Mouse (Mus musculus) heart, embryonic 14.5 days (tissue): ENCODE data around the gene Parva. TPM values are rescaled to one million over a fixed set of nuclear protein-coding genes. Genes with fewer than 3 reads are reported as not detected.

ENCODE experiments used
- ATAC-seq: fragments of 200-750 bp; cut with Nextera tagmentation; 2 replicates; pipeline ENCODE4 v1.8.0; 2017; ENCODE audit warnings: low read depth, moderate TSS enrichment; ENCODE audit not compliant: insufficient number of reproducible peaks, insufficient read depth, low FRiP score
- H3K27ac ChIP-seq, 2 experiments: fragments of 200-500 bp in 1 of 2; fragments of 300-500 bp in 1 of 2; sonication (generic) in 1 of 2; replicated peaks in 1 of 2; 2 replicates each; pipeline ENCODE4 v1.5.1; 2012 to 2014; ENCODE audit warnings: low read depth in 2 of 2, low read length in 2 of 2, control low read depth in 1 of 2, mild to moderate bottlenecking in 1 of 2, mixed read lengths in 1 of 2; ENCODE audit not compliant: control insufficient read depth in 1 of 2, insufficient read depth in 1 of 2
- H3K27me3 ChIP-seq: fragments of 300-500 bp; sonication (generic); 2 replicates; pipeline ENCODE4 v1.6.1; 2014; ENCODE audit warnings: mild to moderate bottlenecking, low read length, control low read depth; ENCODE audit not compliant: control insufficient read depth, insufficient read depth
- H3K36me3 ChIP-seq: fragments of 300-500 bp; sonication (generic); 2 replicates; pipeline ENCODE4 v1.6.1; 2014; ENCODE audit warnings: mild to moderate bottlenecking, control low read depth, low read length, mixed read lengths; ENCODE audit not compliant: control insufficient read depth, insufficient read depth
- H3K4me1 ChIP-seq, 2 experiments: fragments of 200-500 bp in 1 of 2; fragments of 300-500 bp in 1 of 2; sonication (generic) in 1 of 2; 2 replicates each; pipeline ENCODE4 v1.6.1; 2012 to 2014; ENCODE audit warnings: low read length in 2 of 2, control low read depth in 1 of 2, mixed read lengths in 1 of 2; ENCODE audit not compliant: control insufficient read depth in 2 of 2, insufficient read depth in 2 of 2
- H3K4me2 ChIP-seq: fragments of 300-500 bp; sonication (generic); 2 replicates; pipeline ENCODE4 v1.6.1; 2014; ENCODE audit warnings: mild to moderate bottlenecking, low read length
- H3K4me3 ChIP-seq, 2 experiments: fragments of 200-500 bp in 1 of 2; fragments of 300-500 bp in 1 of 2; sonication (generic) in 1 of 2; 2 replicates each; pipeline ENCODE4 v1.5.1; 2012 to 2014; ENCODE audit warnings: low read length in 2 of 2, mild to moderate bottlenecking in 2 of 2, control low read depth in 1 of 2, low read depth in 1 of 2, moderate library complexity in 1 of 2; ENCODE audit not compliant: control insufficient read depth in 1 of 2, insufficient read depth in 1 of 2
- H3K9ac ChIP-seq: fragments of 300-500 bp; sonication (generic); 2 replicates; pipeline ENCODE4 v1.6.1; 2014; ENCODE audit warnings: mild to moderate bottlenecking, low read length
- H3K9me3 ChIP-seq: fragments of 300-500 bp; sonication (generic); 2 replicates; pipeline ENCODE4 v1.6.1; 2016; ENCODE audit warnings: low read length, control low read depth; ENCODE audit not compliant: control insufficient read depth
- WGBS: fragments of 180-500 bp; shearing (Covaris S2); extraction: QIAGEN DNeasy Blood & Tissue Kit; methylation state at CpG from one replicate; pipeline ENCODE4 v1.1.7; 2014; 5-methylcytosine and 5-hydroxymethylcytosine counted together
- polyA plus RNA-seq: library from polyadenylated mRNA; unstranded; fragments of >200 nt; fragmentation: Nextera tagmentation; extraction: Ambion mirVana; gene quantifications from 2 replicates; pipeline ENCODE4 v1.2.1, GENCODE M21; 2014

The Parva gene
- polyA plus RNA-seq, 1 experiment from 2014 or later, result 79.1 TPM

DNA sequence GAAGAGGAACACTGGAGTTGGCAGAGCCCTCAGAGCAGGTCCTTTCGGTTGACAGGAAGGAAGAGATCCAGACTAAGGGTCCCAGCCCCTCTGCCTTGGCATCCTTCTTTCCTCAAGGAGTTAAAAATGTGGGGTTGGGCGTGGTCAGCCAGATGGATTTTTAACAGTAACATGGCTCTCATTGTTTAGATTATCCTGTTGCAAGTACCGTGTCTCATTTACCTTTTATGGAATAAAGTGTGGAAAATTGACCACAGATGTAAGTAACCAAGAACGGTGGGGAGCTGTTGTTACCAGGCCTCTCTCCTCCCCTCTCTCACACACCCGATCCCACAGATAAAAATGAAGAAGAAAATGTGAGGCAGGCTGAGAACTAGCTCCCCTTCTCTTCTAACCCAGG lies 75.5 kb downstream of the Parva start:
- H3K27me3 ChIP-seq, result no peaks in the 10 kb centered on the region

GRCm38 (mm10) chr7:112503448-112503847 lies 76.1 kb downstream of the Parva start:
- H3K27me3 ChIP-seq, result no peaks in the 10 kb centered on the region
- H3K36me3 ChIP-seq, result no peaks in the 10 kb centered on the region
- 0 out of 2 replicates have a peak overlapping the region, but pooled peaks have one; percentile 21 for H3K9ac ChIP-seq
- no peak overlapping the region for H3K27ac ChIP-seq
- H3K4me2 ChIP-seq, result no peak overlapping the region
- H3K4me3 ChIP-seq, result no peak overlapping the region
- H3K9me3 ChIP-seq, result no peaks in the 10 kb centered on the region
- WGBS, result 84% methylated on average over 6 of the region's 6 CpGs
- ATAC-seq, result no peak
- peaks cover 24 to 37% of the 10 kb centered on the region in 2 experiments for H3K4me1 ChIP-seq

More for the DNA sequence above, 75.5 kb downstream of the Parva start:
- ATAC-seq, result no peak
- Histone ChIP-seq H3K36me3 (no peaks in the 10 kb centered on the region), H3K9ac (0 out of 2 replicates have a peak overlapping the region, but pooled peaks have one; percentile 21), H3K27ac (peak overlapping the region in 1 of 2 experiments; percentile 65; a peak in 2 of 4 replicates), H3K4me2 (no peak overlapping the region; the same call in 1 of the 2 replicates), H3K4me1 (peaks cover 24 to 37% of the 10 kb centered on the region in 2 experiments), H3K9me3 (no peaks in the 10 kb centered on the region), H3K4me3 (no peak overlapping the region)
- WGBS, result 45% methylated on average over 5 of the region's 5 CpGs

DNA sequence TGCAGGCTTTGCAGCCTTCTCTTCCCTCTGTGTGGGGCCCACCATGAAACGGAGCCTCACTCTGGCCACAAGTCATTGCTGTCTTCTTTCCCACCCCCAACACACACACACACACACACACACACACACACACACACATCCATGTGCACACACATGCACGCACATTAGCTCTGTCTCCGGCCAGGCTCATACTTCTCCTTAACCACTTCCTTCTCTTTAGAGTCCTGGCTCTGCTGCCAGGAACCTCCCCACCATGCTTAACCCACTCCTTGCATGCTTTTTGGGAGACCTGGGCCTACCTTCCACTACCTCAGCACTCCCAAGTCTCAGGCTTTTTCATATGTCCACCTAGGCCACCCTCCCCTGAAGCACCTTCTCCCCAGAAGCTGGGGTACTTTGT lies 76.6 kb downstream of the Parva start:
- Histone ChIP-seq H3K36me3 (no peaks in the 10 kb centered on the region), H3K9me3 (no peaks in the 10 kb centered on the region), H3K4me1 (peaks cover 21 to 37% of the 10 kb centered on the region in 2 experiments), H3K4me3 (no peak overlapping the region), H3K27me3 (no peaks in the 10 kb centered on the region), H3K4me2 (no peak overlapping the region), H3K9ac (no peak overlapping the region), H3K27ac (no peak overlapping the region)
- no peak for ATAC-seq
- 76% methylated on average over 3 of the region's 3 CpGs for WGBS

GRCm38 (mm10) chr7:112509107-112509506 lies 81.8 kb downstream of the Parva start:
- 60% methylated on average over 8 of the region's 8 CpGs for WGBS
- Histone ChIP-seq H3K9ac (0 out of 2 replicates have a peak overlapping the region, but pooled peaks have one; percentile 16), H3K27me3 (no peaks in the 10 kb centered on the region), H3K4me1 (peaks cover 27 to 44% of the 10 kb centered on the region in 2 experiments), H3K4me2 (no peak overlapping the region), H3K36me3 (no peaks in the 10 kb centered on the region), H3K27ac (no peak overlapping the region), H3K9me3 (no peaks in the 10 kb centered on the region), H3K4me3 (no peak overlapping the region)
- ATAC-seq, result no peak

GRCm38 (mm10) chr7:112510336-112511048 lies 83.2 kb downstream of the Parva start:
- no peak for ATAC-seq
- no peak overlapping the region for H3K4me2 ChIP-seq
- no peaks in the 10 kb centered on the region for H3K36me3 ChIP-seq
- H3K9me3 ChIP-seq, result no peaks in the 10 kb centered on the region
- peak overlapping the region; percentile 44; the same call in 1 of the 2 replicates for H3K9ac ChIP-seq
- 42% methylated on average over 10 of the region's 10 CpGs for WGBS
- H3K4me1 ChIP-seq, result peaks cover 27 to 44% of the 10 kb centered on the region in 2 experiments
- H3K27ac ChIP-seq, result 0 out of 4 replicates have a peak overlapping the region, but pooled peaks of 1 of the 2 experiments have one; percentile 8
- no peaks in the 10 kb centered on the region for H3K27me3 ChIP-seq
- no peak overlapping the region for H3K4me3 ChIP-seq

DNA sequence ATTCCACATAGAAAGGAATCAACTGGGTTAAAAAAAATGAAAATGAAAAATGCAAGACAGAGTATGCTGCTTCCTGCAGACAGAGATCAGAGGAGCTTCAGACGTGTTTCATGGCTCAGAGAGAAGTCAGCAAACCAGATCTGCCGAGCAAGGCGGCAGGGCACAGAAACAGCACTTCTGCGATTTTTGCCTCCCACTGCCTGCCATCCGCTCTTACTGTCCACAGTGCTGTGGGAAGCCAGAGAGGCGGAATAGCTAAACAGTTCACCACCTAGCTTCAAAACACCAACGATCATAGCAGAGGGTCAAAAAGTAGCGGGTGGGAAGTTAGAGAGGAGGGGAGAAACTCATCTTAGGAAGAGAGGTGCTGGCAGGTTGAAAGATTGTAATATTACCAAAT lies 84.0 kb downstream of the Parva start:
- no peak for ATAC-seq
- WGBS, result 67% methylated on average over 8 of the region's 8 CpGs
- Histone ChIP-seq H3K27ac (no peak overlapping the region), H3K9me3 (no peaks in the 10 kb centered on the region), H3K36me3 (no peaks in the 10 kb centered on the region), H3K27me3 (no peaks in the 10 kb centered on the region), H3K4me1 (peaks cover 27 to 44% of the 10 kb centered on the region in 2 experiments), H3K9ac (no peak overlapping the region; the same call in 1 of the 2 replicates), H3K4me3 (no peak overlapping the region), H3K4me2 (no peak overlapping the region)

DNA sequence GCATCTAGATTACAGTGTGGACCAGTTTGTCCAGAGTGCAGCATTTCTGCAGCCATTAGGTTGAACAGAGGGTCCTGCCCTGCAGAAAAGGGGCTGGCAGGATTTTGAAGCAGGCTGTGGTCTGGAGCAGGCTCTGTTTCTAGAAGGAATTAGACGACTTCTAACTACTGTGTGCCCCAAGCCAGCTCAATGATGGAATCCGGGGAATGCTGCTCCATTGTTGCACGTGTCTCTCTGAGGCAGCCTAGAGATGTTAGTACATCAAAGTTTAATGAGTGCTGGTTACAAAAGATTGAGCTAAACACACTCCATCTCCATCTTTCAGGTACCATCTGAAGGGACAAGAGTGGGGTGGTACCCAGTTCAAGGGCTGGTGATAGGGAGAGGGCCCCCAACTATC lies 85.0 kb downstream of the Parva start:
- Histone ChIP-seq H3K9ac (no peak overlapping the region), H3K9me3 (no peaks in the 10 kb centered on the region), H3K4me3 (no peak overlapping the region), H3K36me3 (no peaks in the 10 kb centered on the region), H3K4me2 (no peak overlapping the region), H3K27me3 (no peaks in the 10 kb centered on the region), H3K4me1 (peaks cover 26 to 44% of the 10 kb centered on the region in 2 experiments), H3K27ac (peak overlapping the region; percentile 15 to 71; a peak in 3 of 4 replicates)
- 15% methylated on average over 3 of the region's 3 CpGs for WGBS
- ATAC-seq, result no peak
